7 mouse cellular contexts compared by ENCODE assay signal in the genomic region with DNA sequence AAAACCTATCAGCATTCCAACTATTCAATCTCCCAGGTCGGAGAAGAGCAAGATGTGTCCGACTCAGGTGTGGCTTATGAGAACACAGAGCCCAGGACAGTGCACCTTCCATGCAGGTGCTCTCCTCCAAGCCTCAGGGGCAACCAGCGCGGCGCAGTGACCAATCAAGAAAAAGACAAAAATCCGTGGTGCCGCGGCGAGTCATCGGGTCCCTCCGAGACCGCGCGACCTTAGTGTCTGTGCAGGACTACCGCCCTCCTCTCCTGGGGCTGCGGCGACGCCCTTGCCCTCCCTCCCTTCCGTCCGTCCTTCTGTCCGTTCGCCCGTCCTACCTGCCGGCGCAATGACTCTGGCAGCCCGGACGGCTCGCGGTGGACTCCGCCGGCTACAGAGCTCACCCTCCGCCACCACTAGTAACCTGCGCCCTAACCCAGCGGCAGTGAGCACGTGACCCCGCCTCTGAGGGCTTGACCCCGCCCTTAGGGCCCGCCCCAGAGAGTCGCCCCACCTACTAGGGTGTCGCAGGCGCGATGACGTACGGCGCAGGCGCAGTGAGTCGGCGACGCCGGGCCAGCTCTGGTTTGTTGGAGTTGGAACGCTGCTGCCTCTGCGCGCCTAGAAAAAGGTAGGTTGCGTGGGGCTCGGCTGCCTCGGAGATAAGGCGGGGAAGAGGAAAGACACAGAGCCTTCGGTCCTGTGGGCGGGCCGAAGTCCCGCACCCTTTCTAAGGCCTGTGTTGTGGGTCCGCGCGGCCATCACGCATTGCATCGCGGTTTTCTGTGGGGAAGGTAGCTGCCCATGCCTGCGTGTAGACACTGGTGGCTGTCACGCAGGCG. TPM values are rescaled to one million over a fixed set of nuclear protein-coding genes. Genes with fewer than 3 reads are reported as not detected.
DNase-seq lines count a peak whose midpoint lies in the region; ATAC-seq and TF ChIP-seq lines count a peak whose summit lies in the region.

A gene (minus strand): TSS at position 455 of the 836 bp plus-strand sequence.
A gene (plus strand): TSS at position 500 of the 836 bp plus-strand sequence.

- TF ChIP-seq POLR2A in small intestine, adult 2 months (IDR thresholded peaks at IDR 0.05; ENCODE audit: low read depth, low read length) = peak; percentile 91

- 0 out of 2 replicates have a peak, but pooled peaks cover 5% of the 10 kb centered on the region for H3K4me1 ChIP-seq in intestine, postnatal 0 days (replicated peaks; ENCODE audit: control insufficient read depth, insufficient read depth, low read length)
- peaks cover 16% of the 10 kb centered on the region for H3K4me1 ChIP-seq in midbrain, embryonic 12.5 days
- H3K4me1 ChIP-seq in small intestine, adult 2 months (ENCODE audit: control insufficient read depth, insufficient read depth, insufficient read length, low read length) = no peaks in the 10 kb centered on the region; the same call in 1 of the 2 replicates

- under 1% methylated on average over 70 of the region's 70 CpGs for WGBS in intestine, postnatal 0 days
- under 1% methylated on average over 70 of the region's 70 CpGs for WGBS in midbrain, embryonic 12.5 days
- under 1% methylated on average over 69 of the region's 70 CpGs for WGBS in small intestine, adult 2 months

- peak; percentile 96 for ATAC-seq in intestine, postnatal 0 days
- peak; percentile 98 for ATAC-seq in midbrain, embryonic 12.5 days (ENCODE audit: low FRiP score, low read depth)

- TF ChIP-seq CTCF in intestine, postnatal 0 days (IDR thresholded peaks at IDR 0.05; ENCODE audit: low read depth) = no peak
- TF ChIP-seq CTCF in small intestine, adult 2 months (IDR thresholded peaks at IDR 0.05; ENCODE audit: extremely low read depth, insufficient read length, insufficient replicate concordance, low read depth, low read length) = no peak

- H3K4me2 ChIP-seq in intestine, postnatal 0 days (replicated peaks; ENCODE audit: low read depth) = peak within 1 kb of the TSS; percentile 88
- H3K4me2 ChIP-seq in midbrain, embryonic 12.5 days (replicated peaks) = peak within 1 kb of the TSS; percentile 75

- H3K9me3 ChIP-seq in intestine, postnatal 0 days (ENCODE audit: control insufficient read depth) = no peaks in the 10 kb centered on the region
- H3K9me3 ChIP-seq in midbrain, embryonic 12.5 days = no peaks in the 10 kb centered on the region

- H3K4me3 ChIP-seq in intestine, postnatal 0 days (ENCODE audit: low read depth, low read length) = peak within 1 kb of the TSS; percentile 84
- peak within 1 kb of the TSS; percentile 80 for H3K4me3 ChIP-seq in midbrain, embryonic 12.5 days
- H3K4me3 ChIP-seq in small intestine, adult 2 months (ENCODE audit: low read depth, low read length) = peak within 1 kb of the TSS; percentile 73

- H3K36me3 ChIP-seq in intestine, postnatal 0 days (ENCODE audit: control insufficient read depth, insufficient read depth) = peaks cover 3% of the 10 kb centered on the region
- H3K36me3 ChIP-seq in midbrain, embryonic 12.5 days = peaks cover 12% of the 10 kb centered on the region
- peaks cover 4% of the 10 kb centered on the region for H3K36me3 ChIP-seq in small intestine, adult 2 months (ENCODE audit: control insufficient read depth, insufficient read depth, low read length)

- peak within 1 kb of the TSS; percentile 79 for H3K9ac ChIP-seq in intestine, postnatal 0 days (ENCODE audit: low read depth, low read length)
- H3K9ac ChIP-seq in midbrain, embryonic 12.5 days (replicated peaks) = peak within 1 kb of the TSS; percentile 87

- peak within 1 kb of the TSS; percentile 90 for H3K27ac ChIP-seq in intestine, postnatal 0 days (ENCODE audit: low read depth, low read length)
- H3K27ac ChIP-seq in midbrain, embryonic 12.5 days (replicated peaks) = peak within 1 kb of the TSS; percentile 83
- peak within 1 kb of the TSS; percentile 73 for H3K27ac ChIP-seq in small intestine, adult 2 months (ENCODE audit: insufficient read depth, low read depth, low read length)

- H3K27me3 ChIP-seq in intestine, postnatal 0 days (replicated peaks; ENCODE audit: control insufficient read depth, insufficient read depth, low read length) = no peaks in the 10 kb centered on the region
- H3K27me3 ChIP-seq in midbrain, embryonic 12.5 days = no peaks in the 10 kb centered on the region
- H3K27me3 ChIP-seq in small intestine, adult 2 months (ENCODE audit: control insufficient read depth, insufficient read depth, low read length) = no peaks in the 10 kb centered on the region

- peak; percentile 97 for DNase-seq in adrenal gland, adult 8-10 months
- peak; percentile 99 for DNase-seq in embryo, embryonic 9.5 days (ENCODE audit: extremely low spot score)
- peak; percentile 96 to 98 for DNase-seq in gastrocnemius, postnatal 4 days (ENCODE audit: low spot score in 2 of 2)
- peak; percentile 99 for DNase-seq in left cerebral cortex, postnatal 4 days

- intact Hi-C loops in left cerebral cortex, postnatal 4 days (cut with DNase I) = no loop called here

RNA-seq across cellular contexts. Expression of the first gene that starts in this region (rescaled TPM):
- 10 to 100 TPM in 2 of 4 experiments, 1 to 10 TPM in 2; 8.9 to 10.6 (median 9.9) TPM for total RNA-seq in adrenal gland, adult 8-10 months (2022)
- total RNA-seq in gastrocnemius, postnatal 4 days (2021) = 10 to 100 TPM in 1 of 2 experiments, 1 to 10 TPM in 1; 9.4 to 10.8 TPM
- 2.5 and 2.7 TPM in 2 replicates for polyA plus RNA-seq in intestine, postnatal 0 days (2015; fragmentation: Nextera tagmentation; extraction: Ambion mirVana)
- total RNA-seq in left cerebral cortex, postnatal 4 days (2021) = 10 to 100 TPM; 18.7 to 19.8 TPM
- polyA plus RNA-seq in midbrain, embryonic 12.5 days (2016; fragmentation: Nextera tagmentation; extraction: Ambion mirVana) = 9.5 and 10.6 TPM in 2 replicates
- polyA plus RNA-seq in small intestine, adult 2 months (2012; rRNA removed) = 0.86 and 1.3 TPM in 2 replicates

RNA-seq across cellular contexts. Expression of the second gene that starts in this region (rescaled TPM):
- total RNA-seq in adrenal gland, adult 8-10 months (2022) = 10 to 100 TPM; 72.6 to 91.7 (median 76.8) TPM
- total RNA-seq in gastrocnemius, postnatal 4 days (2021) = 10 to 100 TPM; 86.7 to 88.4 TPM
- 145 and 157 TPM in 2 replicates for polyA plus RNA-seq in intestine, postnatal 0 days (2015; fragmentation: Nextera tagmentation; extraction: Ambion mirVana)
- total RNA-seq in left cerebral cortex, postnatal 4 days (2021) = 100 to 1,000 TPM; 168 to 169 TPM
- polyA plus RNA-seq in midbrain, embryonic 12.5 days (2016; fragmentation: Nextera tagmentation; extraction: Ambion mirVana) = 157 and 168 TPM in 2 replicates
- 2.9 and 5.9 TPM in 2 replicates for polyA plus RNA-seq in small intestine, adult 2 months (2012; rRNA removed)

Comparison
In these comparisons a context has a peak if more than half of its experiments do, and no peak if none do; other contexts are left out.
1. Peak in every context shown above with its lines: DNase-seq, ATAC-seq, H3K4me3 ChIP-seq and H3K27ac ChIP-seq.
2. RNA of the second gene that starts in this region (polyA plus RNA-seq): 157 to 168 TPM in midbrain, embryonic 12.5 days and 145 to 157 TPM in intestine, postnatal 0 days; 2.9 to 5.9 TPM in small intestine, adult 2 months; every median in the first group is over 10 times any median in the second.